Mouse (Mus musculus) CH12.LX (cell line): ENCODE data around the gene Fgfr2.

Experiments
- CTCF ChIP-seq, 2 experiments: IDR thresholded peaks in 1 of 2; conservative IDR thresholded peaks in 1 of 2; 2 replicates each; pipeline ENCODE4 v1.5.1; 2011 to 2012; ENCODE audit warnings: low read depth in 2 of 2, low read length in 2 of 2, improper control_type of control experiment in 1 of 2, inconsistent platforms in 1 of 2, mild to moderate bottlenecking in 1 of 2, moderate library complexity in 1 of 2
- EP300 ChIP-seq: IDR thresholded peaks from 2 replicates; pipeline ENCODE4 v1.6.1; 2011; ENCODE audit warnings: low read length, improper control_type of control experiment
- IRF4 ChIP-seq: IDR thresholded peaks from 2 replicates; pipeline ENCODE4 v1.6.1; 2014; ENCODE audit warnings: low read depth, mild to moderate bottlenecking, inconsistent platforms, low read length, improper control_type of control experiment
- JUN ChIP-seq: IDR thresholded peaks from 2 replicates; pipeline ENCODE4 v1.6.1; 2011; ENCODE audit warnings: low read depth, mild to moderate bottlenecking, low read length, improper control_type of control experiment, moderate library complexity; ENCODE audit not compliant: insufficient read depth
- KAT2A ChIP-seq: IDR thresholded peaks from 2 replicates; pipeline ENCODE4 v1.6.1; 2012; ENCODE audit warnings: low read length, improper control_type of control experiment, inconsistent platforms; ENCODE audit not compliant: insufficient replicate concordance
- POLR2A ChIP-seq: IDR thresholded peaks from 2 replicates; pipeline ENCODE4 v1.6.1; 2011; ENCODE audit warnings: low read depth, mild to moderate bottlenecking, improper control_type of control experiment, low read length
- RCOR1 ChIP-seq: conservative IDR thresholded peaks from 2 replicates; pipeline ENCODE4 v1.6.1; 2012; ENCODE audit warnings: low read depth, mild to moderate bottlenecking, inconsistent platforms, low read length, improper control_type of control experiment
- SIN3A ChIP-seq: IDR thresholded peaks from 2 replicates; pipeline ENCODE4 v1.6.1; 2012; ENCODE audit warnings: low read length, improper control_type of control experiment, inconsistent platforms

DNA sequence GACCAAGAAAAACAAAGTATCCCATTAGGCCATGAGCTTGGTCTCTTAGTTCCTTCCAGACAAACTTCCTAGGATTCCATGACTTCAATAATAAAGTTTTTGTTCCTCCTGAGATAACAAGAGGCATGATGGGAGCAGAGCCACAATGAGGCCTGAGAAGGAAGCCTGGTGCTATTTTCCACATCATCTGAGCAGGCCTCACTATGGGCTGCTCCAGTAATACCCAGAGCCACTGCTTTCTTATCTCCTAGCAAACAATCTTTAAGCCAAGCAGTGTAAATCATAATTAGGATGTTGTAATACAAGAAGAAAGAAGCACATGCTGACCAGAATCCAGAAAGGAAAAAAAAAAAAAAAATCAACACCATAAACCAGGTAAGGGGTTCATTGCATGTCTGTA, 6.6 kb downstream of the Fgfr2 start:
- TF ChIP-seq IRF4 = no peak
- TF ChIP-seq CTCF (conservative IDR thresholded peaks at IDR 0.05 in 1 of 2, IDR thresholded peaks at IDR 0.05 in 1 of 2; ENCODE audit: low read depth in 2 of 2, low read length in 2 of 2) = no peak
- TF ChIP-seq SIN3A = no peak
- TF ChIP-seq EP300 = no peak
- TF ChIP-seq JUN = no peak
- TF ChIP-seq KAT2A = no peak
- TF ChIP-seq RCOR1 = no peak
- no peak for TF ChIP-seq POLR2A
